Mouse (Mus musculus): Measurements from ENCODE around the gene Vmn1r38.
"Not testable (repeated sequence)": the region's sequence is repeated elsewhere in the genome, so short reads cannot be mapped to it uniquely, and the experiment has no call there.

Vmn1r38 gene

GRCm38 (mm10) chr6:66782527-66782926, at the start of gene Vmn1r38:
Gene Vmn1r38, minus strand, starts transcription at chr6:66782627.
- not testable (repeated sequence) for DNase-seq

DNA sequence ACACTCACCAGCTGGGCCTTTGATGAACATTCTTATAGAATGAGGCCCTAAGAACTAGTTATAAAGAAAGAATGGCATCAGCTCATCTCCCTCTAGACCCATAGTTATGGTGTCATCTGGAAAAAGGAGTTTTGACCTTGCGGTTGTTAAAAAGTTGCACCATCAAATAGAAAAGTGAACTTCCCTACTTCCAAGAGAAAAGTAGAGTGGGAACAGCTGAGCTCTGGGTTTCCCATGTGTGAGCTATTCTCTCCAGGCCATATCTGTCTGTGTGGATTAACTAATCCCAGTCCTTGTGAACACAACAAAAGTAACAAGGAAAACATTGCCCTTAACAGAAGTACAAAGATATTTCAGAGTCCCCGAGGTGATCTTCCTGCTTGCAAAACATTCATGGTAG, 28.1 kb upstream of the Vmn1r38 start, which contains the start of gene Vmn1r39:
Vmn1r39 (minus strand) TSS at position 101 of the 400 bp plus-strand sequence.
- DNase-seq = no peak

DNA sequence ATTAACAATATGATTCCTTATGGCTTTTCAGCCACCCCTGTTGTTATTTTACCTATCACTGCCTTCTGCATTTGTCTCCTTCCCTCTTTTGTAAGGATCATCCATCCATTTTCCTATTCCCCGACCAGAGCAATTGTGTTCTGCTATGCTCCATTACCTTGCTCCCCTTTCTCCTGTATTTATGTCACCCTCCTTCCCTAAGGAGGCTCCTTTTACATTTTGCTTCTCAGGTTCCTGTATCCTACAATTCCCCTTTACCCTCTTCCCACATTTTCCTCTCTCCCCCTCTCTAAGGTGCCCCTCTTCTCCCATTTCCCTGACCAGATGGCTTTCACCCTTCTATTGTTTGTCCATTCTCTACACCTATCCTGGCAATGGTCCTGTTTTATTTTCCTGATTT, 23.9 kb upstream of the Vmn1r38 start:
- no peak for DNase-seq

- no peak for DNase-seq
Observed at GRCm38 (mm10) chr6:66805713-66806112, 23.3 kb upstream of the Vmn1r38 start.

DNA sequence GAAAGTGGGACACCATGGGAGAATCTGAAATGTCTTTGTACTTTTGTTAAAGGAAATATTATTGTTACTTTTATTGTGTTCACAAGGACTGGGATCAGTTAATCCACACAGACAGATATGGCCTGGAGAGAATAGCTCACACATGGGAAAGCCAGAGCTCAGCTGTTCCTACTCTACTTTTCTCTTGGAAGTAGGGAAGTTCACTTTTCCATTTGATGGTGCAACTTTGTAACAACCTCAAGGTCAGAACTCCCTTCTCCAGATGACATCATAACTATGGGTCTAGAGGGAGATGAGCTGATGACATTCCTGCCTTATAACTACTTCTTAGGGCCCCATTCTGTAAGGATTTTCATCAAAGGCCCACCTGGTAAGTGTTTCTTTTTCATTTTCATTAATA, 53.3 kb downstream of the Vmn1r38 start, which contains the start of gene Vmn1r37:
Vmn1r37 (plus strand) TSS at position 301 of the 400 bp plus-strand sequence.
- DNase-seq = not testable (repeated sequence)

All from cerebellum, adult 11-12 months (tissue).